Mouse (Mus musculus) heart, embryonic 14.5 days (tissue): ENCODE measurements around the gene Nrcam. TPM values are rescaled to one million over a fixed set of nuclear protein-coding genes. Genes with fewer than 3 reads are reported as not detected.
A peak's percentile ranks its signal among the peaks of the same experiment; 100 is the strongest.
"Not testable (repeated sequence)": the region's sequence is repeated elsewhere in the genome, so short reads cannot be mapped to it uniquely, and the experiment has no call there.

Source experiments
- ATAC-seq: fragments of 200-750 bp; cut with Nextera tagmentation; 2 replicates; pipeline ENCODE4 v1.8.0; 2017; ENCODE audit warnings: low read depth, moderate TSS enrichment; ENCODE audit not compliant: insufficient number of reproducible peaks, insufficient read depth, low FRiP score
- H3K27ac ChIP-seq, 2 experiments: fragments of 200-500 bp in 1 of 2; fragments of 300-500 bp in 1 of 2; sonication (generic) in 1 of 2; replicated peaks in 1 of 2; 2 replicates each; pipeline ENCODE4 v1.5.1; 2012 to 2014; ENCODE audit warnings: low read depth in 2 of 2, low read length in 2 of 2, control low read depth in 1 of 2, mild to moderate bottlenecking in 1 of 2, mixed read lengths in 1 of 2; ENCODE audit not compliant: control insufficient read depth in 1 of 2, insufficient read depth in 1 of 2
- H3K27me3 ChIP-seq: fragments of 300-500 bp; sonication (generic); 2 replicates; pipeline ENCODE4 v1.6.1; 2014; ENCODE audit warnings: mild to moderate bottlenecking, low read length, control low read depth; ENCODE audit not compliant: control insufficient read depth, insufficient read depth
- H3K36me3 ChIP-seq: fragments of 300-500 bp; sonication (generic); 2 replicates; pipeline ENCODE4 v1.6.1; 2014; ENCODE audit warnings: mild to moderate bottlenecking, control low read depth, low read length, mixed read lengths; ENCODE audit not compliant: control insufficient read depth, insufficient read depth
- H3K4me1 ChIP-seq, 2 experiments: fragments of 200-500 bp in 1 of 2; fragments of 300-500 bp in 1 of 2; sonication (generic) in 1 of 2; 2 replicates each; pipeline ENCODE4 v1.6.1; 2012 to 2014; ENCODE audit warnings: low read length in 2 of 2, control low read depth in 1 of 2, mixed read lengths in 1 of 2; ENCODE audit not compliant: control insufficient read depth in 2 of 2, insufficient read depth in 2 of 2
- H3K4me2 ChIP-seq: fragments of 300-500 bp; sonication (generic); 2 replicates; pipeline ENCODE4 v1.6.1; 2014; ENCODE audit warnings: mild to moderate bottlenecking, low read length
- H3K4me3 ChIP-seq, 2 experiments: fragments of 200-500 bp in 1 of 2; fragments of 300-500 bp in 1 of 2; sonication (generic) in 1 of 2; 2 replicates each; pipeline ENCODE4 v1.5.1; 2012 to 2014; ENCODE audit warnings: low read length in 2 of 2, mild to moderate bottlenecking in 2 of 2, control low read depth in 1 of 2, low read depth in 1 of 2, moderate library complexity in 1 of 2; ENCODE audit not compliant: control insufficient read depth in 1 of 2, insufficient read depth in 1 of 2
- H3K9ac ChIP-seq: fragments of 300-500 bp; sonication (generic); 2 replicates; pipeline ENCODE4 v1.6.1; 2014; ENCODE audit warnings: mild to moderate bottlenecking, low read length
- H3K9me3 ChIP-seq: fragments of 300-500 bp; sonication (generic); 2 replicates; pipeline ENCODE4 v1.6.1; 2016; ENCODE audit warnings: low read length, control low read depth; ENCODE audit not compliant: control insufficient read depth
- WGBS: fragments of 180-500 bp; shearing (Covaris S2); extraction: QIAGEN DNeasy Blood & Tissue Kit; methylation state at CpG from one replicate; pipeline ENCODE4 v1.1.7; 2014; 5-methylcytosine and 5-hydroxymethylcytosine counted together
- polyA plus RNA-seq: library from polyadenylated mRNA; unstranded; fragments of >200 nt; fragmentation: Nextera tagmentation; extraction: Ambion mirVana; gene quantifications from 2 replicates; pipeline ENCODE4 v1.2.1, GENCODE M21; 2014

The Nrcam gene
- polyA plus RNA-seq = 0.67 and 1.3 TPM in 2 replicates

- Histone ChIP-seq H3K9me3 (no peaks in the 10 kb centered on the region), H3K4me3 (peak within 1 kb of the TSS; percentile 51 to 63), H3K4me1 (peaks cover 6 to 13% of the 10 kb centered on the region in 2 experiments; a peak in 3 of 4 replicates), H3K36me3 (no peaks in the 10 kb centered on the region), H3K27me3 (peaks cover 20% of the 10 kb centered on the region), H3K9ac (peak within 1 kb of the TSS; percentile 51), H3K4me2 (peak within 1 kb of the TSS; percentile 99), H3K27ac (no peak within 1 kb of the TSS)
- 3% methylated on average over 70 of the region's 74 CpGs for WGBS
- peak; percentile 48; the same call in 1 of the 2 replicates for ATAC-seq
Measured at GRCm38 (mm10) chr12:44328381-44329315, at the start of gene Nrcam. Gene Nrcam, plus strand, starts transcription at chr12:44328885.

GRCm38 (mm10) chr12:44280147-44280546, 48.5 kb upstream of the Nrcam start:
- ATAC-seq = not testable (repeated sequence)

GRCm38 (mm10) chr12:44281534-44281933, 47.2 kb upstream of the Nrcam start:
- Histone ChIP-seq H3K36me3 (peaks cover 17% of the 10 kb centered on the region), H3K9ac (no peak overlapping the region), H3K27ac (no peak overlapping the region), H3K4me3 (no peak overlapping the region), H3K4me1 (no peaks in the 10 kb centered on the region), H3K9me3 (no peaks in the 10 kb centered on the region), H3K4me2 (no peak overlapping the region), H3K27me3 (no peaks in the 10 kb centered on the region)
- ATAC-seq = no peak
- 83% methylated on average over 3 of the region's 3 CpGs for WGBS

More at GRCm38 (mm10) chr12:44280147-44280546, 48.5 kb upstream of the Nrcam start:
- H3K27ac ChIP-seq, H3K9me3 ChIP-seq, H3K36me3 ChIP-seq, H3K4me3 ChIP-seq, H3K4me1 ChIP-seq, H3K4me2 ChIP-seq, H3K9ac ChIP-seq, H3K27me3 ChIP-seq: not testable (repeated sequence)
- 56% methylated on average over 2 of the region's 2 CpGs for WGBS

GRCm38 (mm10) chr12:44283378-44283777, 45.3 kb upstream of the Nrcam start:
- H3K9ac ChIP-seq = no peak overlapping the region
- WGBS = 63% methylated on average over 9 of the region's 9 CpGs
- no peak overlapping the region for H3K4me2 ChIP-seq
- no peaks in the 10 kb centered on the region for H3K27me3 ChIP-seq
- H3K4me1 ChIP-seq = no peaks in the 10 kb centered on the region
- peak overlapping the region in 1 of 2 experiments; percentile 37; a peak in 2 of 4 replicates for H3K27ac ChIP-seq
- H3K36me3 ChIP-seq = peaks cover 23% of the 10 kb centered on the region
- H3K4me3 ChIP-seq = no peak overlapping the region
- no peak for ATAC-seq
- H3K9me3 ChIP-seq = no peaks in the 10 kb centered on the region

GRCm38 (mm10) chr12:44286992-44287391, 41.7 kb upstream of the Nrcam start:
- Histone ChIP-seq H3K4me3 (no peak overlapping the region), H3K27ac (no peak overlapping the region), H3K9me3 (no peaks in the 10 kb centered on the region), H3K36me3 (peaks cover 46% of the 10 kb centered on the region), H3K4me1 (no peaks in the 10 kb centered on the region), H3K4me2 (no peak overlapping the region), H3K27me3 (no peaks in the 10 kb centered on the region), H3K9ac (no peak overlapping the region)
- ATAC-seq = no peak
- 91% methylated on average over 8 of the region's 8 CpGs for WGBS

- Histone ChIP-seq H3K27me3 (no peaks in the 10 kb centered on the region), H3K4me2 (no peak overlapping the region), H3K36me3 (peaks cover 36% of the 10 kb centered on the region), H3K9me3 (no peaks in the 10 kb centered on the region), H3K27ac (no peak overlapping the region), H3K4me3 (no peak overlapping the region), H3K9ac (no peak overlapping the region), H3K4me1 (no peaks in the 10 kb centered on the region)
- no peak for ATAC-seq
Measured at GRCm38 (mm10) chr12:44292281-44292680, 36.4 kb upstream of the Nrcam start.

GRCm38 (mm10) chr12:44300793-44301192, 27.9 kb upstream of the Nrcam start:
- H3K36me3 ChIP-seq = peaks cover 36% of the 10 kb centered on the region
- no peak overlapping the region for H3K4me3 ChIP-seq
- H3K4me2 ChIP-seq = no peak overlapping the region
- H3K27ac ChIP-seq = no peak overlapping the region
- no peak overlapping the region for H3K9ac ChIP-seq
- H3K9me3 ChIP-seq = no peaks in the 10 kb centered on the region
- ATAC-seq = no peak
- no peaks in the 10 kb centered on the region for H3K4me1 ChIP-seq
- H3K27me3 ChIP-seq = no peaks in the 10 kb centered on the region
